Mouse (Mus musculus) neural tube, embryonic 11.5 days (tissue): ENCODE measurements around the gene Rassf6. TPM values are rescaled to one million over a fixed set of nuclear protein-coding genes. Genes with fewer than 3 reads are reported as not detected.

Experiments used
- ATAC-seq: fragments of 200-750 bp; cut with Nextera tagmentation; 2 replicates; pipeline ENCODE4 v1.8.0; 2017; ENCODE audit warnings: moderate number of reproducible peaks, mild to moderate bottlenecking, moderate TSS enrichment, moderate library complexity; ENCODE audit not compliant: insufficient read depth, low FRiP score, low TSS enrichment
- DNase-seq: peaks from one replicate; pipeline ENCODE4 v3.0.0-alpha.2; 2015; ENCODE audit warnings: low spot score
- H3K27ac ChIP-seq: fragments of 300-500 bp; sonication (generic); 2 replicates; pipeline ENCODE4 v1.5.1; 2014; ENCODE audit warnings: low read depth, mild to moderate bottlenecking, low read length
- H3K27me3 ChIP-seq: fragments of 300-500 bp; sonication (generic); 2 replicates; pipeline ENCODE4 v1.6.1; 2014; ENCODE audit warnings: mild to moderate bottlenecking, low read length, mixed read lengths; ENCODE audit not compliant: control insufficient read depth, insufficient read depth
- H3K36me3 ChIP-seq: fragments of 300-500 bp; sonication (generic); 2 replicates; pipeline ENCODE4 v1.6.1; 2014; ENCODE audit warnings: mild to moderate bottlenecking, low read length, moderate library complexity, mixed read lengths; ENCODE audit not compliant: control insufficient read depth, insufficient read depth
- H3K4me1 ChIP-seq: fragments of 300-500 bp; sonication (generic); 2 replicates; pipeline ENCODE4 v1.6.1; 2014; ENCODE audit warnings: low read length, mixed read lengths; ENCODE audit not compliant: control insufficient read depth, insufficient read depth
- H3K4me2 ChIP-seq: fragments of 300-500 bp; sonication (generic); 2 replicates; pipeline ENCODE4 v1.6.1; 2014; ENCODE audit warnings: low read depth, mild to moderate bottlenecking, moderate library complexity
- H3K4me3 ChIP-seq: fragments of 300-500 bp; sonication (generic); 2 replicates; pipeline ENCODE4 v1.5.1; 2014; ENCODE audit warnings: low read depth, low read length
- H3K9ac ChIP-seq: fragments of 300-500 bp; sonication (generic); 2 replicates; pipeline ENCODE4 v1.6.1; 2014; ENCODE audit warnings: mild to moderate bottlenecking, low read length
- H3K9me3 ChIP-seq: fragments of 300-500 bp; sonication (generic); 2 replicates; pipeline ENCODE4 v1.6.1; 2016; ENCODE audit warnings: low read length; ENCODE audit not compliant: control insufficient read depth
- WGBS: fragments of 180-500 bp; shearing (Covaris S2); extraction: QIAGEN DNeasy Blood & Tissue Kit; methylation state at CpG from one replicate; pipeline ENCODE4 v1.1.7; 2014; 5-methylcytosine and 5-hydroxymethylcytosine counted together
- polyA plus RNA-seq: library from polyadenylated mRNA; unstranded; fragments of >200 nt; fragmentation: Nextera tagmentation; extraction: Ambion mirVana; gene quantifications from 2 replicates; pipeline ENCODE4 v1.2.1, GENCODE M21; 2014

Rassf6 gene
- polyA plus RNA-seq, 1 experiment from 2014 or later: 0.50 TPM

DNA sequence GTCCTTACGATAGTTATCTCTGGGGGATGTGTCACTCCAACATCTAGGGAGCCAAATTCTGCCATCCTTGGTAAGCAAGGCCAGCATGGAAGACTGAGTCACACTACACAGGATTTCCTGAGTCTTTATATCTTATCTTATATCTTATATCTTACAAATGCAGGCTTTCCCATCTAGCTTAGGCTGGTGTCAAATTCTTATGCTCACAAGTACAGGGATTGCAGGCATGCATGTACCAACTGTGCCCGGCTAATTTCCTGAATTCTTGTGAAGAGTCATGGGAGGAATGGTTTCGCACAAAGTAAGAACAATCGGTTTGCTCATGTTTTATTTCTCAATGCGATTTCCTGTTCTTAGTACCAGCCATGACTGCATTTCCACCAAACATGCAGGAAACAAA lies 20.0 kb upstream of the Rassf6 start:
- no peaks in the 10 kb centered on the region for H3K9me3 ChIP-seq
- WGBS: 96% methylated on average over 5 of the region's 5 CpGs
- no peaks in the 10 kb centered on the region for H3K4me1 ChIP-seq
- no peak overlapping the region for H3K9ac ChIP-seq
- H3K36me3 ChIP-seq: no peaks in the 10 kb centered on the region
- DNase-seq (no peak), ATAC-seq (no peak)
- no peak overlapping the region for H3K27ac ChIP-seq
- no peak overlapping the region for H3K4me3 ChIP-seq
- no peak overlapping the region for H3K4me2 ChIP-seq
- H3K27me3 ChIP-seq: no peaks in the 10 kb centered on the region

GRCm38 (mm10) chr5:90656681-90657080 lies 16.2 kb upstream of the Rassf6 start:
- Histone ChIP-seq H3K4me3 (no peak overlapping the region), H3K36me3 (no peaks in the 10 kb centered on the region), H3K27me3 (no peaks in the 10 kb centered on the region), H3K27ac (no peak overlapping the region), H3K4me1 (no peaks in the 10 kb centered on the region), H3K4me2 (no peak overlapping the region), H3K9me3 (no peaks in the 10 kb centered on the region), H3K9ac (no peak overlapping the region)
- WGBS: 92% methylated on average over 6 of the region's 6 CpGs
- ATAC-seq (no peak), DNase-seq (no peak)

GRCm38 (mm10) chr5:90655891-90656290 lies 15.4 kb upstream of the Rassf6 start:
- no peak for ATAC-seq
- 82% methylated on average over 13 of the region's 13 CpGs for WGBS
- Histone ChIP-seq H3K27me3 (no peaks in the 10 kb centered on the region), H3K9me3 (no peaks in the 10 kb centered on the region), H3K9ac (no peak overlapping the region), H3K4me3 (no peak overlapping the region), H3K4me2 (no peak overlapping the region), H3K4me1 (no peaks in the 10 kb centered on the region), H3K27ac (no peak overlapping the region), H3K36me3 (no peaks in the 10 kb centered on the region)
- no peak for DNase-seq

DNA sequence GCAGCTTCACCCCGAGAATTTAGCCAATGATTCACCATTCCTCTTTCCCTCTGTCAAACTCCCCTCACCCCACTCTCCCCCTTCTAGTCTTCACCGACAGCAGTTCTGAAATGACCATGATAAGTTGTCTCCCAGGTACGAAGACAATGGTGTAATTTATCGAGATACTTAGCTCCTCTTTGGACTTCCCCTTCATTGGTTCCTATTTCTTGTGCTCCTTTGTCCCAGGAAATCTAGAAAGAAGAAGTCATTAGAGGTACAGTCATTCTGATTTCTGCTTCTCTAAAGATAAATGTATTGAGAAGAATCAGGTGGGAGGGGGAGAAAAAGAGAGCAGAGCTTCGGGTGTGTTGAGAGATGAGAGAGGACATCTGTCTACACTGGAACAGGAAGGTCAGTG lies 14.3 kb upstream of the Rassf6 start:
- Histone ChIP-seq H3K4me3 (no peak overlapping the region), H3K36me3 (no peaks in the 10 kb centered on the region), H3K4me1 (no peaks in the 10 kb centered on the region), H3K27ac (no peak overlapping the region), H3K4me2 (no peak overlapping the region), H3K9ac (no peak overlapping the region), H3K27me3 (no peaks in the 10 kb centered on the region), H3K9me3 (no peaks in the 10 kb centered on the region)
- DNase-seq (no peak), ATAC-seq (no peak)
- WGBS: 81% methylated on average over 5 of the region's 5 CpGs

GRCm38 (mm10) chr5:90652724-90653123 lies 12.3 kb upstream of the Rassf6 start:
- ATAC-seq (peak; percentile 60; the same call in 1 of the 2 replicates), DNase-seq (peak; percentile 39)
- Histone ChIP-seq H3K4me3 (no peak overlapping the region), H3K9me3 (no peaks in the 10 kb centered on the region), H3K36me3 (no peaks in the 10 kb centered on the region), H3K9ac (no peak overlapping the region), H3K27me3 (no peaks in the 10 kb centered on the region), H3K27ac (no peak overlapping the region), H3K4me2 (no peak overlapping the region), H3K4me1 (no peaks in the 10 kb centered on the region)
- WGBS: 19% methylated on average over 3 of the region's 3 CpGs

DNA sequence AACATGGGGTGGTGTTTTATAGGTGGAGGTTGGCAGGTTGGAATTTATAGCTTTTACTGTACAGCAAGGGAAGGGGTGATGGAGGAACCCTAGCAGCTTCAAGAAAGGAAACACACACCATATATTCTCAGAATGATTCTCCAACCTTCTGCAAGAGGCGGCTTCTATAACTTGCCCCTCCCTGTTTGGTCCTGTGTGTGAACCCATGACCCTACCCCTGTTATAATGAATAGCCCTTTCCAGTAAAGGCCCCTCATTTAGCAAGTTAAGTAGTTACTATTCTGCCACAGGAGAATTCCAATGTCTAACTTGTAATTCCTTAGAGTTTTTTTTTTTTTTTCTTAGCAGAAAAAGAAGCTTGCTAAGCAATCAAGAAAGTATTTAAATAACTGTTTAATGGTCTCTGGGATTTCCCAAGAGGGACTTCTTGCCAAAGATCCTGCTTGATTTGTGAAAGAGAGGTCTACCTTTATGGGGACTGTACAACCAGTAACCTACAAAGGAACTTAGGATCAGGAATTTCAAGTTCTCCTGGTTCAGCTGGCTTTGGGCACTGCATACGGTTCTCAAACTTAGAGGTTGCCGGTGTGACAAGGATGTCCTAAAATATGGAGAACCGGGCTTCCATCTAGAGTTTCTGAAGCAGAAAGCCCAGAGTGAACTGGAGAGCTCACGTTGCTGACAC lies 10.2 kb upstream of the Rassf6 start:
- Histone ChIP-seq H3K27me3 (no peaks in the 10 kb centered on the region), H3K27ac (no peak overlapping the region), H3K36me3 (no peaks in the 10 kb centered on the region), H3K4me2 (no peak overlapping the region), H3K4me1 (no peaks in the 10 kb centered on the region), H3K4me3 (no peak overlapping the region), H3K9ac (no peak overlapping the region), H3K9me3 (no peaks in the 10 kb centered on the region)
- DNase-seq: no peak
- no peak for ATAC-seq
- 93% methylated on average over 5 of the region's 5 CpGs for WGBS

DNA sequence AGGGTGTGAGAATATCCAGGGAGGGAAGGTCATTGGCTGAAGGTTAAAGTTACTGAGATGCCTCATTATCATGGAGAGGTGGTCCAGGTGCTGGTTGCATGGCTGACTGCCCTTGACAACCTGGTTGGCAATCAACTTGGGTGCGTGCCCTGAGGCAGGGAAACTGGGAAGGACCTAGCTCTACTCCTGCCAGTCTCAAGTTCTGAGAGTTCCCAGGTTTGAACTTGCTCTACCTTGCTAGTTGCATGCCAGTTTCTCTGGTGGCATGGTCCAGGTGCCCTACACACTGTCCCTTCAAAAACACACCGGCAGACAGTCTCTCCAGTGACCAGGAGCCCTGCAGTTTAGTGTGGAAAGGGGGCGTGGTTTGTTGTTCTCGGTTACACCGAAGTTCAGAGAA lies 7.0 kb upstream of the Rassf6 start:
- Histone ChIP-seq H3K4me2 (no peak overlapping the region), H3K9ac (no peak overlapping the region), H3K4me3 (no peak overlapping the region), H3K4me1 (no peaks in the 10 kb centered on the region), H3K36me3 (no peaks in the 10 kb centered on the region), H3K27me3 (no peaks in the 10 kb centered on the region), H3K27ac (no peak overlapping the region), H3K9me3 (no peaks in the 10 kb centered on the region)
- WGBS: 83% methylated on average over 5 of the region's 5 CpGs
- no peak for ATAC-seq
- DNase-seq: no peak

- Histone ChIP-seq H3K9me3 (no peaks in the 10 kb centered on the region), H3K4me1 (no peaks in the 10 kb centered on the region), H3K36me3 (no peaks in the 10 kb centered on the region), H3K4me3 (no peak overlapping the region), H3K27ac (no peak overlapping the region), H3K4me2 (no peak overlapping the region), H3K9ac (no peak overlapping the region), H3K27me3 (no peaks in the 10 kb centered on the region)
- DNase-seq (no peak), ATAC-seq (no peak)
- WGBS: 90% methylated on average over 5 of the region's 5 CpGs
Measured at GRCm38 (mm10) chr5:90646398-90646797, 5.9 kb upstream of the Rassf6 start.

DNA sequence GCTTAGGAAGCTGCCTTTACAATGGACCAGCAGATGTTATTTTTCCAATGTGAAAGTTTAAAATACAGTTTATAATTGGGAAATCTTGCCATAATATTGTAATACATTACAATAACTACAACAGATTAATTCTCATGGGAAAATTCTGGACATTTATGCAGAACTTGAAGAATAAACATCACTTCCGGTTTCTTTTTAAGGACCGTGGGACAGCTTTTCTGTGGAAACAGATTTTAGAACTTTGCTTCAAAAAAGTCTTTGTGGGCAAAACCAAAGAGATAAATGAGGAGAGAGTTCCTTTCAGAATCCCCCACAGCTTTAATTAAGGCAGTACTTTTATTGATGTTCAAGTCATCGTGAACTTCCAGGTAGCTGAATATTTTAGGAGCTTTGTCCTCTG lies 5.1 kb upstream of the Rassf6 start:
- no peaks in the 10 kb centered on the region for H3K9me3 ChIP-seq
- no peak for DNase-seq
- H3K9ac ChIP-seq: no peak overlapping the region
- no peak overlapping the region for H3K4me2 ChIP-seq
- H3K27ac ChIP-seq: no peak overlapping the region
- no peak for ATAC-seq
- H3K4me1 ChIP-seq: 0 out of 2 replicates have a peak, but pooled peaks cover under 1% of the 10 kb centered on the region
- 82% methylated on average over 3 of the region's 3 CpGs for WGBS
- H3K27me3 ChIP-seq: no peaks in the 10 kb centered on the region
- no peak overlapping the region for H3K4me3 ChIP-seq
- no peaks in the 10 kb centered on the region for H3K36me3 ChIP-seq
